Mouse (Mus musculus): ENCODE measurements around the gene Odf3l2. TPM values are rescaled to one million over a fixed set of nuclear protein-coding genes. Genes with fewer than 3 reads are reported as not detected.

Gene Odf3l2
- polyA plus RNA-seq, 1 experiment from 2014 or later = not detected

GRCm38 (mm10) chr10:79597051-79597935 lies 48.2 kb downstream of the Odf3l2 start:
- no peak for ATAC-seq
- no peak overlapping the region for H3K4me2 ChIP-seq (replicated peaks; ENCODE audit: low read depth, low read length)
- no peak overlapping the region for H3K9ac ChIP-seq (replicated peaks; ENCODE audit: low read depth)

GRCm38 (mm10) chr10:79595590-79595929 lies 50.0 kb downstream of the Odf3l2 start:
- no peak overlapping the region for H3K27ac ChIP-seq (ENCODE audit: low read length)
- DNase-seq (ENCODE audit: low spot score) = no peak
- H3K9me3 ChIP-seq (ENCODE audit: low read length) = no peaks in the 10 kb centered on the region
- H3K4me2 ChIP-seq (replicated peaks; ENCODE audit: low read depth, low read length) = no peak overlapping the region
- H3K4me1 ChIP-seq (ENCODE audit: insufficient read depth, low read depth, low read length) = no peaks in the 10 kb centered on the region
- no peak overlapping the region for H3K4me3 ChIP-seq (ENCODE audit: low read depth, low read length)
- ATAC-seq = no peak
- no peak overlapping the region for H3K9ac ChIP-seq (replicated peaks; ENCODE audit: low read depth)
- WGBS = 53% methylated on average over 8 of the region's 8 CpGs
- H3K27me3 ChIP-seq (replicated peaks; ENCODE audit: insufficient read depth, low read length) = no peaks in the 10 kb centered on the region
- no peak for TF ChIP-seq CTCF (IDR thresholded peaks at IDR 0.05)
- no peak for TF ChIP-seq EP300 (IDR thresholded peaks at IDR 0.05)
- no peaks in the 10 kb centered on the region for H3K36me3 ChIP-seq (ENCODE audit: insufficient read depth, low read length)

More at GRCm38 (mm10) chr10:79597051-79597935, 48.2 kb downstream of the Odf3l2 start:
- Histone ChIP-seq H3K4me3 (ENCODE audit: low read depth, low read length) (no peak overlapping the region), H3K4me1 (ENCODE audit: insufficient read depth, low read depth, low read length) (no peaks in the 10 kb centered on the region), H3K27me3 (replicated peaks; ENCODE audit: insufficient read depth, low read length) (no peaks in the 10 kb centered on the region), H3K36me3 (ENCODE audit: insufficient read depth, low read length) (no peaks in the 10 kb centered on the region), H3K27ac (ENCODE audit: low read length) (no peak overlapping the region), H3K9me3 (ENCODE audit: low read length) (no peaks in the 10 kb centered on the region)
- 33% methylated on average over 13 of the region's 13 CpGs for WGBS
- DNase-seq (ENCODE audit: low spot score) = no peak
- TF ChIP-seq CTCF (IDR thresholded peaks at IDR 0.05) = no peak
- TF ChIP-seq EP300 (IDR thresholded peaks at IDR 0.05) = no peak

GRCm38 (mm10) chr10:79594872-79595589 lies 50.5 kb downstream of the Odf3l2 start:
- H3K4me3 ChIP-seq (ENCODE audit: low read depth, low read length) = no peak overlapping the region
- H3K27me3 ChIP-seq (replicated peaks; ENCODE audit: insufficient read depth, low read length) = no peaks in the 10 kb centered on the region
- no peaks in the 10 kb centered on the region for H3K4me1 ChIP-seq (ENCODE audit: insufficient read depth, low read depth, low read length)
- peak; percentile 78 for ATAC-seq
- no peak overlapping the region for H3K27ac ChIP-seq (ENCODE audit: low read length)
- H3K36me3 ChIP-seq (ENCODE audit: insufficient read depth, low read length) = no peaks in the 10 kb centered on the region
- peak; percentile 92 for TF ChIP-seq CTCF (IDR thresholded peaks at IDR 0.05)
- no peak for TF ChIP-seq EP300 (IDR thresholded peaks at IDR 0.05)
- H3K9me3 ChIP-seq (ENCODE audit: low read length) = no peaks in the 10 kb centered on the region
- 15% methylated on average over 17 of the region's 17 CpGs for WGBS
- no peak overlapping the region for H3K4me2 ChIP-seq (replicated peaks; ENCODE audit: low read depth, low read length)
- DNase-seq (ENCODE audit: low spot score) = peak; percentile 82
- H3K9ac ChIP-seq (replicated peaks; ENCODE audit: low read depth) = no peak overlapping the region

DNA sequence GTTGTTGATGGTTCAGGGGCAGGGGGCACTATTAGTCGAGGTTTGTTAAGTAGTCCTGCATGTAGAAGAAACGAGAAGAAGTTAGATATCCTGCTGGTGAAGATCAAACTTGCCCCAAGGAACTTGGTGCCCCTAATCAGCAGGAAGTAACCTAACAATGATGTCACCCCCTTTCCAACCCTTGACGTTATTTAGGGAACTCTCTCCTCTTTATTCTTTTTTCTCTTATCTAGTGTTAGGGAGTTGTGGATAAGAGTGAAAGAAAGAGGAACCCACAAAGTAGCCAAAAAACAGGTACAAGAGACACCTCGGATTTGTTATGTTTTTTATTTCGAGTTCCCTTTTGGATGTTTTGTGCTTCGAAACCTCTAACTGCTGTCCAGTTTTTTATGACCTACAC lies 51.4 kb downstream of the Odf3l2 start:
- H3K27me3 ChIP-seq (replicated peaks; ENCODE audit: insufficient read depth, low read length) = no peaks in the 10 kb centered on the region
- no peak overlapping the region for H3K4me3 ChIP-seq (ENCODE audit: low read depth, low read length)
- no peak for TF ChIP-seq EP300 (IDR thresholded peaks at IDR 0.05)
- TF ChIP-seq CTCF (IDR thresholded peaks at IDR 0.05) = no peak
- no peaks in the 10 kb centered on the region for H3K9me3 ChIP-seq (ENCODE audit: low read length)
- 36% methylated on average over 6 of the region's 6 CpGs for WGBS
- H3K9ac ChIP-seq (replicated peaks; ENCODE audit: low read depth) = no peak overlapping the region
- no peak overlapping the region for H3K27ac ChIP-seq (ENCODE audit: low read length)
- H3K4me1 ChIP-seq (ENCODE audit: insufficient read depth, low read depth, low read length) = no peaks in the 10 kb centered on the region
- no peak for ATAC-seq
- H3K4me2 ChIP-seq (replicated peaks; ENCODE audit: low read depth, low read length) = no peak overlapping the region
- no peaks in the 10 kb centered on the region for H3K36me3 ChIP-seq (ENCODE audit: insufficient read depth, low read length)
- DNase-seq (ENCODE audit: low spot score) = no peak

GRCm38 (mm10) chr10:79590702-79591101 lies 54.8 kb downstream of the Odf3l2 start:
- WGBS = 76% methylated on average over 1 of the region's 1 CpGs
- ATAC-seq = no peak
- no peak for TF ChIP-seq CTCF (IDR thresholded peaks at IDR 0.05)
- no peak for TF ChIP-seq EP300 (IDR thresholded peaks at IDR 0.05)
- Histone ChIP-seq H3K27ac (ENCODE audit: low read length) (no peak overlapping the region), H3K27me3 (replicated peaks; ENCODE audit: insufficient read depth, low read length) (no peaks in the 10 kb centered on the region), H3K4me1 (ENCODE audit: insufficient read depth, low read depth, low read length) (no peaks in the 10 kb centered on the region), H3K4me2 (replicated peaks; ENCODE audit: low read depth, low read length) (no peak overlapping the region), H3K36me3 (ENCODE audit: insufficient read depth, low read length) (no peaks in the 10 kb centered on the region), H3K9ac (replicated peaks; ENCODE audit: low read depth) (no peak overlapping the region), H3K4me3 (ENCODE audit: low read depth, low read length) (no peak overlapping the region), H3K9me3 (ENCODE audit: low read length) (no peaks in the 10 kb centered on the region)
- no peak for DNase-seq (ENCODE audit: low spot score)

Other genes with a start within 250 kb of the Odf3l2 start
- gene Vmn2r83, start 177.0 kb downstream of the Odf3l2 start, polyA plus RNA-seq (2015; fragmentation: Nextera tagmentation; extraction: Ambion mirVana) = not detected in 2 replicates
- gene Plpp2, start 111.9 kb downstream of the Odf3l2 start, polyA plus RNA-seq (2015; fragmentation: Nextera tagmentation; extraction: Ambion mirVana) = 27.6 and 32.1 TPM in 2 replicates
- gene Mier2, start 90.5 kb downstream of the Odf3l2 start, polyA plus RNA-seq (2015; fragmentation: Nextera tagmentation; extraction: Ambion mirVana) = 20.5 and 21.5 TPM in 2 replicates
- gene Theg, start 58.4 kb downstream of the Odf3l2 start, polyA plus RNA-seq (2015; fragmentation: Nextera tagmentation; extraction: Ambion mirVana) = not detected in 2 replicates
- gene C2cd4c, start 31.7 kb downstream of the Odf3l2 start, polyA plus RNA-seq (2015; fragmentation: Nextera tagmentation; extraction: Ambion mirVana) = not detected in 2 replicates
- 1.1 and 1.3 TPM in 2 replicates for gene Shc2, start 7.8 kb downstream of the Odf3l2 start, polyA plus RNA-seq (2015; fragmentation: Nextera tagmentation; extraction: Ambion mirVana)
- gene Madcam1, start 18.8 kb upstream of the Odf3l2 start, polyA plus RNA-seq (2015; fragmentation: Nextera tagmentation; extraction: Ambion mirVana) = not detected in 2 replicates
- 64.6 and 71.2 TPM in 2 replicates for gene Tpgs1, start 23.6 kb upstream of the Odf3l2 start, polyA plus RNA-seq (2015; fragmentation: Nextera tagmentation; extraction: Ambion mirVana)
- 52.7 and 64.3 TPM in 2 replicates for gene Cdc34, start 36.5 kb upstream of the Odf3l2 start, polyA plus RNA-seq (2015; fragmentation: Nextera tagmentation; extraction: Ambion mirVana)
- 0.57 and 0.69 TPM in 2 replicates for gene Gzmm, start 43.3 kb upstream of the Odf3l2 start, polyA plus RNA-seq (2015; fragmentation: Nextera tagmentation; extraction: Ambion mirVana)
- gene Bsg, start 58.8 kb upstream of the Odf3l2 start, polyA plus RNA-seq (2015; fragmentation: Nextera tagmentation; extraction: Ambion mirVana) = 1,234 and 1,299 TPM in 2 replicates
- 0.12 and 0.15 TPM in 2 replicates for gene Hcn2, start 70.9 kb upstream of the Odf3l2 start, polyA plus RNA-seq (2015; fragmentation: Nextera tagmentation; extraction: Ambion mirVana)
- 17.4 and 22.4 TPM in 2 replicates for gene Polrmt, start 100.8 kb upstream of the Odf3l2 start, polyA plus RNA-seq (2015; fragmentation: Nextera tagmentation; extraction: Ambion mirVana)
- 0.18 TPM in 1 of 2 replicates, not detected in the other for gene Fgf22, start 109.3 kb upstream of the Odf3l2 start, polyA plus RNA-seq (2015; fragmentation: Nextera tagmentation; extraction: Ambion mirVana)
- gene Rnf126, start 121.2 kb upstream of the Odf3l2 start, polyA plus RNA-seq (2015; fragmentation: Nextera tagmentation; extraction: Ambion mirVana) = 40.5 and 45.9 TPM in 2 replicates
- gene Fstl3, start 131.5 kb upstream of the Odf3l2 start, polyA plus RNA-seq (2015; fragmentation: Nextera tagmentation; extraction: Ambion mirVana) = 38.6 and 39.9 TPM in 2 replicates
- gene Prss57, start 145.2 kb upstream of the Odf3l2 start, polyA plus RNA-seq (2015; fragmentation: Nextera tagmentation; extraction: Ambion mirVana) = 0.11 and 0.31 TPM in 2 replicates
- gene Palm, start 147.8 kb upstream of the Odf3l2 start, polyA plus RNA-seq (2015; fragmentation: Nextera tagmentation; extraction: Ambion mirVana) = 29.6 and 30.8 TPM in 2 replicates
- gene Misp, start 175.3 kb upstream of the Odf3l2 start, polyA plus RNA-seq (2015; fragmentation: Nextera tagmentation; extraction: Ambion mirVana) = 10.5 and 10.6 TPM in 2 replicates
- gene Ptbp1, start 208.7 kb upstream of the Odf3l2 start, polyA plus RNA-seq (2015; fragmentation: Nextera tagmentation; extraction: Ambion mirVana) = 107 and 109 TPM in 2 replicates
- gene Prtn3, start 228.7 kb upstream of the Odf3l2 start, polyA plus RNA-seq (2015; fragmentation: Nextera tagmentation; extraction: Ambion mirVana) = 2.2 and 2.4 TPM in 2 replicates
- 3.9 and 4.8 TPM in 2 replicates for gene Plppr3, start 228.9 kb upstream of the Odf3l2 start, polyA plus RNA-seq (2015; fragmentation: Nextera tagmentation; extraction: Ambion mirVana)
- gene Elane, start 240.5 kb upstream of the Odf3l2 start, polyA plus RNA-seq (2015; fragmentation: Nextera tagmentation; extraction: Ambion mirVana) = 0.92 TPM in 1 of 2 replicates, not detected in the other
- not detected in 2 replicates for gene Cfd, start 245.1 kb upstream of the Odf3l2 start, polyA plus RNA-seq (2015; fragmentation: Nextera tagmentation; extraction: Ambion mirVana)

All from lung, postnatal 0 days (tissue).